Mouse (Mus musculus) lung, embryonic 15.5 days (tissue): ENCODE measurements at regions not wholly inside any gene's neighbourhood (a gene's known extent, or its start where the extent isn't known, plus 50 kb on each side); places are given as distances from the start of the nearest gene placed in this dataset.

ENCODE experiments used
- ATAC-seq: fragments of 200-750 bp; cut with Nextera tagmentation; 2 replicates; pipeline ENCODE4 v1.8.0; 2017; ENCODE audit warnings: moderate number of reproducible peaks, borderline replicate concordance; ENCODE audit not compliant: low FRiP score, low TSS enrichment; ENCODE audit errors: extremely low read depth
- H3K27ac ChIP-seq: fragments of 300-500 bp; sonication (generic); 2 replicates; pipeline ENCODE4 v1.5.1; 2015; ENCODE audit warnings: moderate library complexity, mild to moderate bottlenecking, inconsistent platforms
- H3K27me3 ChIP-seq: fragments of 300-500 bp; sonication (generic); 2 replicates; pipeline ENCODE4 v1.6.1; 2015; ENCODE audit warnings: inconsistent platforms
- H3K36me3 ChIP-seq: fragments of 300-500 bp; sonication (generic); 2 replicates; pipeline ENCODE4 v1.6.1; 2015; ENCODE audit warnings: inconsistent platforms
- H3K4me1 ChIP-seq: fragments of 300-500 bp; sonication (generic); 2 replicates; pipeline ENCODE4 v1.6.1; 2015; ENCODE audit warnings: inconsistent platforms
- H3K4me2 ChIP-seq: fragments of 300-500 bp; sonication (generic); 2 replicates; pipeline ENCODE4 v1.6.1; 2015; ENCODE audit warnings: inconsistent platforms, mild to moderate bottlenecking, moderate library complexity
- H3K4me3 ChIP-seq: fragments of 300-500 bp; sonication (generic); 2 replicates; pipeline ENCODE4 v1.5.1; 2015; ENCODE audit warnings: mild to moderate bottlenecking, inconsistent platforms
- H3K9ac ChIP-seq: fragments of 300-500 bp; sonication (generic); 2 replicates; pipeline ENCODE4 v1.6.1; 2015; ENCODE audit warnings: inconsistent platforms
- H3K9me3 ChIP-seq: fragments of 300-500 bp; sonication (generic); 2 replicates; pipeline ENCODE4 v1.6.1; 2016; ENCODE audit warnings: inconsistent platforms
- WGBS: fragments of 180-500 bp; shearing (Covaris S2); methylation state at CpG from one replicate; pipeline ENCODE4 v1.1.7; 2015; 5-methylcytosine and 5-hydroxymethylcytosine counted together

GRCm38 (mm10) chr14:60495441-60495840, 122.4 kb downstream of the Amer2 start:
- H3K4me3 ChIP-seq = no peak overlapping the region
- H3K4me1 ChIP-seq = no peaks in the 10 kb centered on the region
- H3K9ac ChIP-seq = no peak overlapping the region
- H3K9me3 ChIP-seq = no peaks in the 10 kb centered on the region
- 82% methylated on average over 5 of the region's 5 CpGs for WGBS
- no peaks in the 10 kb centered on the region for H3K27me3 ChIP-seq
- no peak for ATAC-seq
- H3K27ac ChIP-seq = no peak overlapping the region
- no peak overlapping the region for H3K4me2 ChIP-seq
- H3K36me3 ChIP-seq = no peaks in the 10 kb centered on the region

GRCm38 (mm10) chr14:60502552-60502951, 129.5 kb downstream of the Amer2 start:
- Histone ChIP-seq H3K27me3 (no peaks in the 10 kb centered on the region), H3K4me3 (no peak overlapping the region), H3K9me3 (no peaks in the 10 kb centered on the region), H3K36me3 (no peaks in the 10 kb centered on the region), H3K4me1 (peaks cover 4% of the 10 kb centered on the region; the same call in 1 of the 2 replicates), H3K9ac (no peak overlapping the region), H3K27ac (no peak overlapping the region), H3K4me2 (no peak overlapping the region)
- no peak for ATAC-seq
- 84% methylated on average over 6 of the region's 6 CpGs for WGBS

GRCm38 (mm10) chr14:60505066-60505465, 128.7 kb upstream of the Spata13 start:
- Histone ChIP-seq H3K27ac (no peak overlapping the region), H3K9me3 (no peaks in the 10 kb centered on the region), H3K4me3 (no peak overlapping the region), H3K9ac (no peak overlapping the region), H3K4me1 (peaks cover 4% of the 10 kb centered on the region; the same call in 1 of the 2 replicates), H3K27me3 (no peaks in the 10 kb centered on the region), H3K36me3 (no peaks in the 10 kb centered on the region), H3K4me2 (no peak overlapping the region)
- no peak for ATAC-seq
- WGBS = 84% methylated on average over 6 of the region's 6 CpGs

- Histone ChIP-seq H3K4me2 (no peak overlapping the region; the same call in 1 of the 2 replicates), H3K4me3 (no peak overlapping the region), H3K36me3 (no peaks in the 10 kb centered on the region)
Measured at GRCm38 (mm10) chr14:60506296-60506695, 127.5 kb upstream of the Spata13 start.

GRCm38 (mm10) chr14:60513560-60513959, 120.2 kb upstream of the Spata13 start:
- Histone ChIP-seq H3K36me3 (no peaks in the 10 kb centered on the region), H3K4me1 (peaks cover 14% of the 10 kb centered on the region; the same call in 1 of the 2 replicates), H3K9ac (no peak overlapping the region), H3K9me3 (no peaks in the 10 kb centered on the region), H3K4me2 (no peak overlapping the region), H3K4me3 (no peak overlapping the region), H3K27me3 (no peaks in the 10 kb centered on the region), H3K27ac (no peak overlapping the region)
- no peak for ATAC-seq
- WGBS = 23% methylated on average over 8 of the region's 8 CpGs

More at GRCm38 (mm10) chr14:60506296-60506695, 127.5 kb upstream of the Spata13 start:
- H3K27me3 ChIP-seq = no peaks in the 10 kb centered on the region
- H3K9ac ChIP-seq = no peak overlapping the region
- no peaks in the 10 kb centered on the region for H3K9me3 ChIP-seq
- 33% methylated on average over 12 of the region's 12 CpGs for WGBS
- H3K27ac ChIP-seq = no peak overlapping the region
- no peak for ATAC-seq
- peaks cover 4% of the 10 kb centered on the region; the same call in 1 of the 2 replicates for H3K4me1 ChIP-seq

GRCm38 (mm10) chr14:60515094-60515786, 118.6 kb upstream of the Spata13 start:
- H3K4me3 ChIP-seq = no peak overlapping the region
- no peak for ATAC-seq
- H3K9ac ChIP-seq = no peak overlapping the region
- H3K27ac ChIP-seq = peak overlapping the region; percentile 35; the same call in 1 of the 2 replicates
- no peaks in the 10 kb centered on the region for H3K36me3 ChIP-seq
- H3K27me3 ChIP-seq = no peaks in the 10 kb centered on the region
- H3K4me2 ChIP-seq = no peak overlapping the region
- H3K9me3 ChIP-seq = no peaks in the 10 kb centered on the region
- 51% methylated on average over 12 of the region's 12 CpGs for WGBS
- H3K4me1 ChIP-seq = peaks cover 14% of the 10 kb centered on the region; the same call in 1 of the 2 replicates

GRCm38 (mm10) chr14:60517891-60518290, 115.9 kb upstream of the Spata13 start:
- Histone ChIP-seq H3K9me3 (no peaks in the 10 kb centered on the region), H3K27ac (no peak overlapping the region), H3K4me3 (no peak overlapping the region), H3K36me3 (no peaks in the 10 kb centered on the region), H3K4me2 (no peak overlapping the region), H3K9ac (no peak overlapping the region), H3K4me1 (peaks cover 14% of the 10 kb centered on the region; the same call in 1 of the 2 replicates), H3K27me3 (no peaks in the 10 kb centered on the region)
- 91% methylated on average over 11 of the region's 11 CpGs for WGBS
- no peak for ATAC-seq

- WGBS = 44% methylated on average over 1 of the region's 1 CpGs
- ATAC-seq = no peak
- no peak overlapping the region for H3K27ac ChIP-seq
Measured at GRCm38 (mm10) chr14:60523010-60523409, 110.8 kb upstream of the Spata13 start.

GRCm38 (mm10) chr14:60524869-60525268, 108.9 kb upstream of the Spata13 start:
- no peaks in the 10 kb centered on the region for H3K9me3 ChIP-seq
- H3K4me2 ChIP-seq = no peak overlapping the region
- H3K9ac ChIP-seq = no peak overlapping the region
- WGBS = 71% methylated on average over 4 of the region's 4 CpGs
- no peak for ATAC-seq
- H3K27ac ChIP-seq = no peak overlapping the region
- H3K4me1 ChIP-seq = peaks cover 5% of the 10 kb centered on the region; the same call in 1 of the 2 replicates
- H3K36me3 ChIP-seq = no peaks in the 10 kb centered on the region
- no peaks in the 10 kb centered on the region for H3K27me3 ChIP-seq
- no peak overlapping the region for H3K4me3 ChIP-seq

More at GRCm38 (mm10) chr14:60523010-60523409, 110.8 kb upstream of the Spata13 start:
- Histone ChIP-seq H3K36me3 (no peaks in the 10 kb centered on the region), H3K4me2 (no peak overlapping the region), H3K9ac (no peak overlapping the region), H3K4me3 (no peak overlapping the region), H3K4me1 (no peaks in the 10 kb centered on the region), H3K9me3 (no peaks in the 10 kb centered on the region), H3K27me3 (no peaks in the 10 kb centered on the region)

GRCm38 (mm10) chr14:60525284-60525962, 108.4 kb upstream of the Spata13 start:
- ATAC-seq = peak; percentile 33; the same call in 1 of the 2 replicates
- peaks cover 9% of the 10 kb centered on the region for H3K4me1 ChIP-seq
- 62% methylated on average over 13 of the region's 13 CpGs for WGBS

GRCm38 (mm10) chr14:60525979-60526378, 107.8 kb upstream of the Spata13 start:
- H3K27me3 ChIP-seq = no peaks in the 10 kb centered on the region
- H3K9ac ChIP-seq = no peak overlapping the region
- H3K36me3 ChIP-seq = no peaks in the 10 kb centered on the region
- no peak overlapping the region for H3K27ac ChIP-seq
- no peak overlapping the region for H3K4me3 ChIP-seq
- no peak overlapping the region for H3K4me2 ChIP-seq
- no peaks in the 10 kb centered on the region for H3K9me3 ChIP-seq
- 61% methylated on average over 3 of the region's 3 CpGs for WGBS
- peaks cover 12% of the 10 kb centered on the region for H3K4me1 ChIP-seq
- ATAC-seq = no peak

More at GRCm38 (mm10) chr14:60525284-60525962, 108.4 kb upstream of the Spata13 start:
- Histone ChIP-seq H3K9me3 (no peaks in the 10 kb centered on the region), H3K27ac (no peak overlapping the region), H3K4me2 (no peak overlapping the region), H3K36me3 (no peaks in the 10 kb centered on the region), H3K27me3 (no peaks in the 10 kb centered on the region), H3K4me3 (no peak overlapping the region), H3K9ac (no peak overlapping the region)

- Histone ChIP-seq H3K4me3 (no peak overlapping the region), H3K36me3 (no peaks in the 10 kb centered on the region), H3K27ac (no peak overlapping the region), H3K27me3 (no peaks in the 10 kb centered on the region), H3K4me2 (no peak overlapping the region), H3K4me1 (peaks cover 12% of the 10 kb centered on the region), H3K9me3 (no peaks in the 10 kb centered on the region), H3K9ac (no peak overlapping the region)
- no peak for ATAC-seq
- 78% methylated on average over 10 of the region's 10 CpGs for WGBS
Measured at GRCm38 (mm10) chr14:60526832-60527231, 107.0 kb upstream of the Spata13 start.
